Mouse (Mus musculus): ENCODE measurements at regions not wholly inside any gene's neighbourhood (a gene's known extent, or its start where the extent isn't known, plus 50 kb on each side); places are given as distances from the start of the nearest gene placed in this dataset.

DNA sequence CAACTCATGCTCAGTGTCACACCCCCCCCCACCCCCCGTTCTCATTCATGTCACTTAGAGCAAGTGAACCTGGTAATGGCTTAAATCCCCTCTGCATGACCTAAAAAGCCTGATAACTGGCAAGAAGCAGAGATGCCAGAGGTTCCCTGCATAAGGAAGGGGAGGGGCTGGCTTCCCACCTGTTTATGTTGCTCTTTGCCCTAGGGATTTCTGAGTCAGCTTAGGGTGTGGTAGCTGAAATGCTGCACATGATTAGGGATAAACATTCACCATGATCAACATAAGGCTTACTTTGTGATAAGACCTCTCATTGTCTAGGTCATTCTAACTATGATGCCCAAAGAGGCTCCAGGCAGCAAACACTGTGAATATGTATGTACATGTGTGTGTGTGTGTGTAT lies 72.7 kb upstream of the A230072I06Rik start:
- Histone ChIP-seq H3K4me3 (replicated peaks in 1 of 3; ENCODE audit: low read depth in 2 of 3, low read length in 2 of 3, poor library complexity in 1 of 3) (no peak overlapping the region), H3K9me3 (replicated peaks; ENCODE audit: low read length) (no peaks in the 10 kb centered on the region), H3K9ac (ENCODE audit: insufficient read depth, low read depth) (no peak overlapping the region), H3K4me1 (ENCODE audit: control insufficient read depth in 1 of 2, insufficient read depth in 2 of 2) (no peaks in the 10 kb centered on the region), H3K4me2 (ENCODE audit: insufficient read depth, low read depth, poor library complexity, severe bottlenecking) (no peak overlapping the region), H3K36me3 (replicated peaks in 1 of 2; ENCODE audit: control insufficient read depth in 1 of 2, insufficient read depth in 1 of 2, low read length in 1 of 2) (no peaks in the 10 kb centered on the region), H3K79me2 (replicated peaks; ENCODE audit: control insufficient read depth, extremely low read depth, insufficient read depth, poor library complexity, severe bottlenecking) (no peaks in the 10 kb centered on the region), H3K27ac (ENCODE audit: insufficient read depth, low read depth) (no peak overlapping the region), H3K27me3 (replicated peaks) (peaks cover 58% of the 10 kb centered on the region)
- no peak for DNase-seq (ENCODE audit: extremely low read depth)
- in situ Hi-C loops (cut with MboI; ENCODE audit: low pct_ligation_motif_present, low pct_unique_long_range_greater_than_20kb, low sequenced_read_pairs) (no loop called here), dilution Hi-C loops (cut with MboI; ENCODE audit: extremely low pct_ligation_motif_present, extremely low pct_unique_long_range_greater_than_20kb, low sequenced_read_pairs) (no loop called here)
- no peak for TF ChIP-seq MXI1 (IDR thresholded peaks at IDR 0.05; ENCODE audit: low read depth, low read length)
- TF ChIP-seq ZNF384 (IDR thresholded peaks at IDR 0.05; ENCODE audit: low read depth, low read length): no peak
- TF ChIP-seq SMC3 (IDR thresholded peaks at IDR 0.05; ENCODE audit: low read depth, low read length): no peak
- TF ChIP-seq PAX5 (IDR thresholded peaks at IDR 0.05; ENCODE audit: low read length): no peak
- TF ChIP-seq E2F4 (IDR thresholded peaks at IDR 0.05; ENCODE audit: insufficient replicate concordance, low read depth, low read length): no peak
- TF ChIP-seq JUND (conservative IDR thresholded peaks at IDR 0.05; ENCODE audit: low read depth, low read length): no peak
- no peak for TF ChIP-seq USF2 (conservative IDR thresholded peaks at IDR 0.05; ENCODE audit: low read depth, low read length)

DNA sequence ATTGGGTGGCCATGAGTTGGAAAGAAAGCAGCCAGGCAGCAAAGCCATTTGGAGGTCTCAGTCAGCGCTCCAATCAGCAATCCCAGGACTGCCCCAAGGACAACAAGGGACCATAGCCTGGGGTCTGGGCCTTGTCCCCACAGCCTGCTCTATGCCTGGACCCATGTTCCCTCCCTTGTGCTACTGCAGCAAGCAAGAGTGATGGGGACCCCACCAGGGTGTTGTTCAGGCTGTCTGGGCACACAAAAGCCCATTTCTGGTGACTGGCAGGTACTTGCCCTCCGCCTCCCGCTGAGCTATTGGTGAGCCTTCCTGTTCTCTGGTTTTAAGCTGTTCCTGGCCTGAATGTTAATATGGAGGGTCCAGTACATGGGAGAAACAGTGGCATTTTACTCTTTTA lies 71.2 kb upstream of the A230072I06Rik start:
- peaks cover 68% of the 10 kb centered on the region for H3K27me3 ChIP-seq (replicated peaks)
- H3K4me2 ChIP-seq (ENCODE audit: insufficient read depth, low read depth, poor library complexity, severe bottlenecking): no peak overlapping the region
- H3K9me3 ChIP-seq (replicated peaks; ENCODE audit: low read length): no peaks in the 10 kb centered on the region
- no peak overlapping the region for H3K4me3 ChIP-seq (replicated peaks in 1 of 3; ENCODE audit: low read depth in 2 of 3, low read length in 2 of 3, poor library complexity in 1 of 3)
- no peak overlapping the region for H3K27ac ChIP-seq (ENCODE audit: insufficient read depth, low read depth)
- no peaks in the 10 kb centered on the region for H3K79me2 ChIP-seq (replicated peaks; ENCODE audit: control insufficient read depth, extremely low read depth, insufficient read depth, poor library complexity, severe bottlenecking)
- in situ Hi-C loops (cut with MboI; ENCODE audit: low pct_ligation_motif_present, low pct_unique_long_range_greater_than_20kb, low sequenced_read_pairs) (no loop called here), dilution Hi-C loops (cut with MboI; ENCODE audit: extremely low pct_ligation_motif_present, extremely low pct_unique_long_range_greater_than_20kb, low sequenced_read_pairs) (no loop called here)
- no peaks in the 10 kb centered on the region for H3K4me1 ChIP-seq (ENCODE audit: control insufficient read depth in 1 of 2, insufficient read depth in 2 of 2)
- no peaks in the 10 kb centered on the region for H3K36me3 ChIP-seq (replicated peaks in 1 of 2; ENCODE audit: control insufficient read depth in 1 of 2, insufficient read depth in 1 of 2, low read length in 1 of 2)
- no peak overlapping the region for H3K9ac ChIP-seq (ENCODE audit: insufficient read depth, low read depth)
- TF ChIP-seq ZNF384 (IDR thresholded peaks at IDR 0.05; ENCODE audit: low read depth, low read length): no peak
- no peak for TF ChIP-seq CHD1 (IDR thresholded peaks at IDR 0.05; ENCODE audit: low read depth, low read length)
- no peak for TF ChIP-seq USF2 (conservative IDR thresholded peaks at IDR 0.05; ENCODE audit: low read depth, low read length)
- no peak for TF ChIP-seq CTCF (conservative IDR thresholded peaks at IDR 0.05 in 1 of 2, IDR thresholded peaks at IDR 0.05 in 1 of 2; ENCODE audit: low read depth in 2 of 2, low read length in 2 of 2)
- TF ChIP-seq MAFK (IDR thresholded peaks at IDR 0.05; ENCODE audit: insufficient replicate concordance, low read length): no peak
- no peak for TF ChIP-seq ZC3H11A (IDR thresholded peaks at IDR 0.05; ENCODE audit: low read depth, low read length)
- no peak for TF ChIP-seq MAX (IDR thresholded peaks at IDR 0.05; ENCODE audit: low read length)
- TF ChIP-seq BHLHE40 (IDR thresholded peaks at IDR 0.05; ENCODE audit: low read depth, low read length): no peak
- no peak for TF ChIP-seq ZMIZ1 (IDR thresholded peaks at IDR 0.05; ENCODE audit: low read depth, low read length)
- no peak for TF ChIP-seq EP300 (IDR thresholded peaks at IDR 0.05; ENCODE audit: low read length)
- no peak for TF ChIP-seq CHD2 (IDR thresholded peaks at IDR 0.05; ENCODE audit: low read length)
- no peak for TF ChIP-seq PAX5 (IDR thresholded peaks at IDR 0.05; ENCODE audit: low read length)
- no peak for DNase-seq (ENCODE audit: extremely low read depth)

DNA sequence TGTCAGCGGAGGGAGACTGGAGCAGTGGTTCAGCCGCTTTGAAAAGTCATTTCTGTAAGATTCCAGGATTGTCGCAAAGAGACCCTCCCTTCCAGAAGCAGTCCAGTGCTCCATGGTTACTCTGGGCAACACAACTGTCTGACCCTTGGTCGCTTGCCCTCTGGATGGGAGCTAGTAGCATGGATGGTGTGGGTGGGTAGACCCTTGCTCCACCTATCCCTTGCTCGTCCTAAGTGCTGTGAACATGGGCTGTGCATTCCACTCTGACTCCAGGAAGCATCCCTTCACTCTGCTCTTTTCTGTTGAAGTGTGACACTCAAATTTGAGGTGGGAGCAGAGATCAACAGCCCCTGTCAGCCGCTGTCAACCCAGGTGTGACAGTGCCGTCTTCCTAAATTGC lies 64.8 kb upstream of the A230072I06Rik start:
- no peak overlapping the region for H3K4me3 ChIP-seq (replicated peaks in 1 of 3; ENCODE audit: low read depth in 2 of 3, low read length in 2 of 3, poor library complexity in 1 of 3)
- no peaks in the 10 kb centered on the region for H3K79me2 ChIP-seq (replicated peaks; ENCODE audit: control insufficient read depth, extremely low read depth, insufficient read depth, poor library complexity, severe bottlenecking)
- peaks cover 81% of the 10 kb centered on the region for H3K27me3 ChIP-seq (replicated peaks)
- in situ Hi-C loops (cut with MboI; ENCODE audit: low pct_ligation_motif_present, low pct_unique_long_range_greater_than_20kb, low sequenced_read_pairs): no loop called here
- no peaks in the 10 kb centered on the region for H3K9me3 ChIP-seq (replicated peaks; ENCODE audit: low read length)
- H3K9ac ChIP-seq (ENCODE audit: insufficient read depth, low read depth): no peak overlapping the region
- dilution Hi-C loops (cut with MboI; ENCODE audit: extremely low pct_ligation_motif_present, extremely low pct_unique_long_range_greater_than_20kb, low sequenced_read_pairs): no loop called here
- H3K27ac ChIP-seq (ENCODE audit: insufficient read depth, low read depth): no peak overlapping the region
- no peaks in the 10 kb centered on the region for H3K36me3 ChIP-seq (replicated peaks in 1 of 2; ENCODE audit: control insufficient read depth in 1 of 2, insufficient read depth in 1 of 2, low read length in 1 of 2)
- H3K4me1 ChIP-seq (ENCODE audit: control insufficient read depth in 1 of 2, insufficient read depth in 2 of 2): no peaks in the 10 kb centered on the region
- H3K4me2 ChIP-seq (ENCODE audit: insufficient read depth, low read depth, poor library complexity, severe bottlenecking): no peak overlapping the region
- DNase-seq (ENCODE audit: extremely low read depth): no peak
- TF ChIP-seq NRF1 (IDR thresholded peaks at IDR 0.05; ENCODE audit: low read depth, low read length) (no peak), MAFK (IDR thresholded peaks at IDR 0.05; ENCODE audit: insufficient replicate concordance, low read length) (no peak), RCOR1 (conservative IDR thresholded peaks at IDR 0.05; ENCODE audit: low read depth, low read length) (no peak)
